Mouse (Mus musculus) thymus, adult 2 months (tissue): ENCODE data around the gene Atg4c. TPM values are rescaled to one million over a fixed set of nuclear protein-coding genes. Genes with fewer than 3 reads are reported as not detected.

Experiments used
- DNase-seq: peaks from one replicate; pipeline ENCODE4 v3.0.0; 2021
- H3K27ac ChIP-seq: fragments of 200-500 bp; 2 replicates; pipeline ENCODE4 v1.5.1; 2012; ENCODE audit warnings: low read length, control low read depth; ENCODE audit not compliant: control insufficient read depth, insufficient read depth
- H3K27me3 ChIP-seq: fragments of 200-500 bp; 2 replicates; pipeline ENCODE4 v1.6.1; 2012; ENCODE audit warnings: mild to moderate bottlenecking, low read length, moderate library complexity, mixed read lengths; ENCODE audit not compliant: control insufficient read depth, insufficient read depth
- H3K36me3 ChIP-seq: fragments of 200-500 bp; 2 replicates; pipeline ENCODE4 v1.6.1; 2012; ENCODE audit warnings: mild to moderate bottlenecking, low read length, moderate library complexity; ENCODE audit not compliant: control insufficient read depth, insufficient read depth
- H3K4me1 ChIP-seq: fragments of 200-500 bp; replicated peaks from 2 replicates; pipeline ENCODE4 v1.6.1; 2012; ENCODE audit warnings: low read length; ENCODE audit not compliant: control insufficient read depth, insufficient read depth
- H3K4me3 ChIP-seq: fragments of 200-500 bp; 2 replicates; pipeline ENCODE4 v1.5.1; 2012; ENCODE audit warnings: mild to moderate bottlenecking, low read length, control low read depth, moderate library complexity; ENCODE audit not compliant: control insufficient read depth, insufficient read depth
- CTCF ChIP-seq: fragments of 200-500 bp; IDR thresholded peaks from 2 replicates; pipeline ENCODE4 v1.5.1; 2012; ENCODE audit warnings: mild to moderate bottlenecking, control low read depth, low read length, moderate library complexity, borderline replicate concordance; ENCODE audit not compliant: control insufficient read depth, poor library complexity, insufficient read depth; ENCODE audit errors: extremely low read depth
- POLR2A ChIP-seq: fragments of 200-500 bp; IDR thresholded peaks from 2 replicates; pipeline ENCODE4 v1.6.1; 2012; ENCODE audit warnings: mild to moderate bottlenecking, low read length, control low read depth, moderate library complexity; ENCODE audit not compliant: control insufficient read depth, poor library complexity, insufficient read depth; ENCODE audit errors: extremely low read depth
- WGBS: fragments of 180-500 bp; shearing (Covaris S2); methylation state at CpG from one replicate; pipeline ENCODE4 v1.1.7; 2018; 5-methylcytosine and 5-hydroxymethylcytosine counted together
- polyA plus RNA-seq: library from polyadenylated mRNA; depleted of rRNA; stranded (reverse); fragments of >200 nt; gene quantifications from 2 replicates; pipeline ENCODE4 v1.2.3, GENCODE M21; 2012

Gene Atg4c
- polyA plus RNA-seq, 1 experiment = 0.80 TPM

GRCm38 (mm10) chr4:99184678-99185077 is 9.1 kb upstream of the Atg4c start:
- DNase-seq = no peak
- Histone ChIP-seq H3K27ac (no peak overlapping the region), H3K4me3 (no peak overlapping the region), H3K36me3 (no peaks in the 10 kb centered on the region), H3K27me3 (no peaks in the 10 kb centered on the region), H3K4me1 (no peaks in the 10 kb centered on the region)
- TF ChIP-seq CTCF (no peak), POLR2A (no peak)
- 88% methylated on average over 4 of the region's 4 CpGs for WGBS

GRCm38 (mm10) chr4:99185305-99185704 is 8.4 kb upstream of the Atg4c start:
- H3K4me3 ChIP-seq = no peak overlapping the region

GRCm38 (mm10) chr4:99186412-99187125 is 7.2 kb upstream of the Atg4c start:
- Histone ChIP-seq H3K36me3 (no peaks in the 10 kb centered on the region), H3K27ac (no peak overlapping the region), H3K4me1 (no peaks in the 10 kb centered on the region), H3K4me3 (no peak overlapping the region), H3K27me3 (no peaks in the 10 kb centered on the region)
- no peak for DNase-seq
- 96% methylated on average over 11 of the region's 11 CpGs for WGBS
- TF ChIP-seq POLR2A (no peak), CTCF (no peak)

More at GRCm38 (mm10) chr4:99185305-99185704, 8.4 kb upstream of the Atg4c start:
- no peak for TF ChIP-seq POLR2A
- TF ChIP-seq CTCF = no peak
- no peak for DNase-seq
- WGBS = 57% methylated on average over 4 of the region's 4 CpGs
- Histone ChIP-seq H3K36me3 (no peaks in the 10 kb centered on the region), H3K27ac (no peak overlapping the region), H3K27me3 (no peaks in the 10 kb centered on the region), H3K4me1 (no peaks in the 10 kb centered on the region)

GRCm38 (mm10) chr4:99192640-99193039 is 1.1 kb upstream of the Atg4c start:
- H3K36me3 ChIP-seq = no peaks in the 10 kb centered on the region
- 20% methylated on average over 1 of the region's 1 CpGs for WGBS
- no peak overlapping the region for H3K4me3 ChIP-seq
- H3K27ac ChIP-seq = no peak overlapping the region
- no peaks in the 10 kb centered on the region for H3K4me1 ChIP-seq
- no peak for DNase-seq
- 0 out of 2 replicates have a peak, but pooled peaks cover 3% of the 10 kb centered on the region for H3K27me3 ChIP-seq
- TF ChIP-seq POLR2A (no peak), CTCF (no peak)

GRCm38 (mm10) chr4:99193214-99193613 is 520 bp upstream of the Atg4c start:
- Histone ChIP-seq H3K27ac (no peak overlapping the region), H3K36me3 (no peaks in the 10 kb centered on the region), H3K4me3 (no peak overlapping the region), H3K4me1 (no peaks in the 10 kb centered on the region), H3K27me3 (0 out of 2 replicates have a peak, but pooled peaks cover 3% of the 10 kb centered on the region)
- no peak for DNase-seq
- TF ChIP-seq CTCF = no peak
- TF ChIP-seq POLR2A = no peak
- 45% methylated on average over 6 of the region's 6 CpGs for WGBS

GRCm38 (mm10) chr4:99194826-99195225 is 1.1 kb downstream of the Atg4c start:
- WGBS = 44% methylated on average over 5 of the region's 5 CpGs
- DNase-seq = no peak
- H3K4me1 ChIP-seq = no peaks in the 10 kb centered on the region; the same call in 1 of the 2 replicates
- no peak overlapping the region for H3K27ac ChIP-seq
- TF ChIP-seq POLR2A (no peak), CTCF (no peak)
- H3K4me3 ChIP-seq = no peak overlapping the region
- H3K27me3 ChIP-seq = 0 out of 2 replicates have a peak, but pooled peaks cover 3% of the 10 kb centered on the region
- H3K36me3 ChIP-seq = no peaks in the 10 kb centered on the region
